Mouse (Mus musculus): Measurements from ENCODE around the gene Hoxd10. TPM values are rescaled to one million over a fixed set of nuclear protein-coding genes. Genes with fewer than 3 reads are reported as not detected.

Gene Hoxd10
- total and polyA plus RNA-seq, 3 experiments = not detected

GRCm38 (mm10) chr2:74672481-74673362 is 19.0 kb upstream of the Hoxd10 start:
- H3K4me1 ChIP-seq (ENCODE audit: control insufficient read depth, insufficient read depth, low read length) = no peaks in the 10 kb centered on the region
- no peaks in the 10 kb centered on the region for H3K79me2 ChIP-seq (replicated peaks; ENCODE audit: control insufficient read depth, insufficient read depth, low read length)
- intact Hi-C loops (cut with DNase I) = loop anchor here (2.0 to 5.0 kb wide), 2 partner anchors 708 to 1090 kb away; partner anchors contain the start of gene Chrna1
- H3K36me3 ChIP-seq (ENCODE audit: control insufficient read depth, insufficient read depth, low read length) = no peaks in the 10 kb centered on the region
- H3K9ac ChIP-seq (ENCODE audit: low read depth, low read length) = no peak overlapping the region
- peaks cover 31% of the 10 kb centered on the region for H3K27me3 ChIP-seq (ENCODE audit: control insufficient read depth, insufficient read depth, low read length)
- no peak overlapping the region for H3K27ac ChIP-seq
- WGBS = 15% methylated on average over 40 of the region's 40 CpGs
- peak overlapping the region; percentile 34 for H3K4me3 ChIP-seq
- peak in 1 of 2 experiments; percentile 65 for DNase-seq
- TF ChIP-seq POLR2A (IDR thresholded peaks at IDR 0.05; ENCODE audit: insufficient read depth, low read depth, low read length) (no peak), CTCF (IDR thresholded peaks at IDR 0.05) (peak; percentile 75)

- 6% methylated on average over 24 of the region's 24 CpGs for WGBS
- TF ChIP-seq POLR2A (IDR thresholded peaks at IDR 0.05; ENCODE audit: insufficient read depth, low read depth, low read length) (no peak), CTCF (IDR thresholded peaks at IDR 0.05) (no peak), EP300 (IDR thresholded peaks at IDR 0.05; ENCODE audit: insufficient read depth, low read depth, low read length) (no peak)
- no peak overlapping the region for H3K4me3 ChIP-seq
- H3K36me3 ChIP-seq (ENCODE audit: control insufficient read depth, insufficient read depth, low read length) = no peaks in the 10 kb centered on the region
- intact Hi-C loops (cut with DNase I) = loop anchor here (2.0 to 5.0 kb wide), 2 partner anchors 709 to 1092 kb away; partner anchors contain the start of gene Chrna1
- H3K27me3 ChIP-seq (ENCODE audit: control insufficient read depth, insufficient read depth, low read length) = peaks cover 21% of the 10 kb centered on the region
- no peaks in the 10 kb centered on the region for H3K79me2 ChIP-seq (replicated peaks; ENCODE audit: control insufficient read depth, insufficient read depth, low read length)
- no peak overlapping the region for H3K9ac ChIP-seq (ENCODE audit: low read depth, low read length)
- DNase-seq = peak in 1 of 2 experiments; percentile 12
- H3K27ac ChIP-seq = no peak overlapping the region
- H3K4me1 ChIP-seq (ENCODE audit: control insufficient read depth, insufficient read depth, low read length) = no peaks in the 10 kb centered on the region
Observed at GRCm38 (mm10) chr2:74673835-74674425, 17.8 kb upstream of the Hoxd10 start.

DNA sequence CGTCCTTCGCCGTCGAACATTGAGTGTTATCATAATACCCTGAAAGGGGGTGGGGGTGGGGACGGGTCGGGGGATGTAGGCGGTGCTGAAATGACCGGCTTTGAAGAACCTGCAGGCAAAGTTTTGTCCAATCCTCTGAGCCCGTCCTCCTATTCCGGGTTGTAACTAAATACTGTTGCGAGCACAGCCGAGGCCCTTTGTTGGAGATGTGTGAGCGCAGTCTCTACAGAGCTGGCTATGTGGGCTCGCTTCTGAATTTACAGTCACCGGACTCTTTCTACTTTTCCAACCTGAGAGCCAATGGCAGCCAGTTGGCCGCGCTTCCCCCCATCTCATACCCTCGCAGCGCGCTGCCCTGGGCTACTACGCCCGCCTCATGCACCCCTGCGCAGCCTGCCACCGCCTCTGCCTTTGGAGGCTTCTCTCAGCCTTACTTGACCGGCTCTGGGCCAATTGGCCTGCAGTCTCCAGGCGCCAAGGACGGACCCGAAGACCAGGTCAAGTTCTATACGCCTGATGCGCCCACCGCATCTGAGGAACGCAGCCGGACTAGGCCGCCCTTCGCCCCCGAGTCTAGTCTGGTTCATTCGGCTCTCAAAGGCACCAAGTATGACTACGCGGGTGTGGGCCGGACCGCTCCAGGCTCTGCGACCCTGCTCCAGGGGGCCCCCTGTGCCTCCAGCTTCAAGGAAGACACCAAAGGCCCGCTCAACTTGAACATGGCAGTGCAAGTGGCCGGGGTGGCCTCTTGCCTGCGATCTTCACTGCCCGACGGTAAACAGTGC is 16.7 kb upstream of the Hoxd10 start, which contains the start of gene Hoxd12:
Gene Hoxd12 (plus strand): TSS at position 133 of the 785 bp plus-strand sequence.
- 5% methylated on average over 47 of the region's 47 CpGs for WGBS
- TF ChIP-seq EP300 (IDR thresholded peaks at IDR 0.05; ENCODE audit: insufficient read depth, low read depth, low read length) = no peak
- TF ChIP-seq CTCF (IDR thresholded peaks at IDR 0.05) = no peak
- intact Hi-C loops (cut with DNase I) = loop anchor here (5.0 kb wide), 1 partner anchor 1093 kb away; the partner anchor contains the start of gene Chrna1
- no peak within 1 kb of the TSS for H3K4me3 ChIP-seq
- H3K27ac ChIP-seq = no peak within 1 kb of the TSS
- H3K79me2 ChIP-seq (replicated peaks; ENCODE audit: control insufficient read depth, insufficient read depth, low read length) = no peaks in the 10 kb centered on the region
- no peaks in the 10 kb centered on the region for H3K4me1 ChIP-seq (ENCODE audit: control insufficient read depth, insufficient read depth, low read length)
- H3K36me3 ChIP-seq (ENCODE audit: control insufficient read depth, insufficient read depth, low read length) = no peaks in the 10 kb centered on the region
- peak in 1 of 2 experiments; percentile 15 for DNase-seq
- peaks cover 23% of the 10 kb centered on the region for H3K27me3 ChIP-seq (ENCODE audit: control insufficient read depth, insufficient read depth, low read length)
- no peak within 1 kb of the TSS for H3K9ac ChIP-seq (ENCODE audit: low read depth, low read length)

- H3K27me3 ChIP-seq (ENCODE audit: control insufficient read depth, insufficient read depth, low read length) = peaks cover 27% of the 10 kb centered on the region
- no peaks in the 10 kb centered on the region for H3K4me1 ChIP-seq (ENCODE audit: control insufficient read depth, insufficient read depth, low read length)
- intact Hi-C loops (cut with DNase I) = no loop called here
- no peak overlapping the region for H3K27ac ChIP-seq
- no peak overlapping the region for H3K9ac ChIP-seq (ENCODE audit: low read depth, low read length)
- DNase-seq = no peak
- H3K36me3 ChIP-seq (ENCODE audit: control insufficient read depth, insufficient read depth, low read length) = no peaks in the 10 kb centered on the region
- no peak overlapping the region for H3K4me3 ChIP-seq
- H3K79me2 ChIP-seq (replicated peaks; ENCODE audit: control insufficient read depth, insufficient read depth, low read length) = no peaks in the 10 kb centered on the region
- TF ChIP-seq POLR2A (IDR thresholded peaks at IDR 0.05; ENCODE audit: insufficient read depth, low read depth, low read length) = no peak
- no peak for TF ChIP-seq CTCF (IDR thresholded peaks at IDR 0.05)
- no peak for TF ChIP-seq EP300 (IDR thresholded peaks at IDR 0.05; ENCODE audit: insufficient read depth, low read depth, low read length)
- WGBS = 8% methylated on average over 24 of the region's 24 CpGs
Observed at GRCm38 (mm10) chr2:74675666-74676282, 15.9 kb upstream of the Hoxd10 start.

- Histone ChIP-seq H3K4me1 (ENCODE audit: control insufficient read depth, insufficient read depth, low read length) (no peaks in the 10 kb centered on the region), H3K36me3 (ENCODE audit: control insufficient read depth, insufficient read depth, low read length) (no peaks in the 10 kb centered on the region), H3K27ac (no peak overlapping the region), H3K27me3 (ENCODE audit: control insufficient read depth, insufficient read depth, low read length) (peaks cover 29% of the 10 kb centered on the region), H3K4me3 (no peak overlapping the region), H3K79me2 (replicated peaks; ENCODE audit: control insufficient read depth, insufficient read depth, low read length) (no peaks in the 10 kb centered on the region), H3K9ac (ENCODE audit: low read depth, low read length) (no peak overlapping the region)
- no peak for TF ChIP-seq POLR2A (IDR thresholded peaks at IDR 0.05; ENCODE audit: insufficient read depth, low read depth, low read length)
- TF ChIP-seq CTCF (IDR thresholded peaks at IDR 0.05) = no peak
- TF ChIP-seq EP300 (IDR thresholded peaks at IDR 0.05; ENCODE audit: insufficient read depth, low read depth, low read length) = no peak
- WGBS = 10% methylated on average over 9 of the region's 9 CpGs
- intact Hi-C loops (cut with DNase I) = no loop called here
- peak in 1 of 2 experiments; percentile 9 for DNase-seq
Observed at GRCm38 (mm10) chr2:74676376-74677052, 15.2 kb upstream of the Hoxd10 start.

Data from heart, adult 2 months (tissue).